Mouse (Mus musculus) liver, embryonic 14 days (tissue): ENCODE measurements around the gene Henmt1. TPM values are rescaled to one million over a fixed set of nuclear protein-coding genes. Genes with fewer than 3 reads are reported as not detected.

Experiments used
- polyA plus RNA-seq: library from polyadenylated mRNA; depleted of rRNA; stranded (reverse); fragments of >200 nt; gene quantifications from 2 replicates; pipeline ENCODE4 v1.2.3, GENCODE M21; 2012; rRNA removed

Gene Henmt1
- polyA plus RNA-seq, result 0.05 and 0.07 TPM in 2 replicates

GRCm38 (mm10) chr3:108939573-108939972 lies at the start of gene Henmt1:
Henmt1 (plus strand) TSS chr3:108939873.

GRCm38 (mm10) chr3:108889908-108890307 lies 49.8 kb upstream of the Henmt1 start, which contains the start of gene Fndc7:
Fndc7 (minus strand) TSS chr3:108890008.

GRCm38 (mm10) chr3:108911548-108912413 lies 27.9 kb upstream of the Henmt1 start, which contains the start of gene Prpf38b:
Prpf38b (minus strand) TSS chr3:108911727.

GRCm38 (mm10) chr3:108940001-108940633 lies 444 bp downstream of the Henmt1 start, which contains the start of gene Gm9857:
Gm9857 (minus strand) TSS chr3:108940445.

Other genes with a start within 250 kb of the Henmt1 start
- gene Gpsm2, start 217.6 kb upstream of the Henmt1 start, polyA plus RNA-seq, result 19.8 and 31.5 TPM in 2 replicates
- 0.62 and 0.86 TPM in 2 replicates for gene Aknad1, start 200.2 kb upstream of the Henmt1 start, polyA plus RNA-seq
- gene Stxbp3, start 99.3 kb upstream of the Henmt1 start, polyA plus RNA-seq, result 12.5 TPM in 2 replicates
- gene Fndc7, start 49.9 kb upstream of the Henmt1 start, polyA plus RNA-seq, result 0.02 TPM in 2 replicates
- 54.8 and 58.9 TPM in 2 replicates for gene Prpf38b, start 28.1 kb upstream of the Henmt1 start, polyA plus RNA-seq
- not detected in 2 replicates for gene Gm9857, start 572 bp downstream of the Henmt1 start, polyA plus RNA-seq
- gene Fam102b, start 87.7 kb downstream of the Henmt1 start, polyA plus RNA-seq, result 2.0 and 2.5 TPM in 2 replicates
- gene Slc25a54, start 140.6 kb downstream of the Henmt1 start, polyA plus RNA-seq, result not detected in 2 replicates
- gene Slc25a24, start 183.3 kb downstream of the Henmt1 start, polyA plus RNA-seq, result 2.3 and 2.7 TPM in 2 replicates